In genomic region chr1:38499500-38499899, GRCm38 (mm10) we compare ENCODE assay signal across 25 mouse cellular contexts.
A peak's percentile ranks its signal among the peaks of the same experiment; 100 is the strongest.
DNase-seq lines count a peak whose midpoint lies in the region; ATAC-seq and TF ChIP-seq lines count a peak whose summit lies in the region.
"Had no signal": no experiment of that assay in that cellular context is flagged by ENCODE, and none has a peak within 500 bp of the region (broad histone marks: within the 10 kb centered on the region; RNA-seq: fewer than 3 reads in every experiment).

No protein-coding gene starts in this region.

- intact Hi-C loops in left cerebral cortex, postnatal 25 days (cut with DNase I), result no loop called here

- peak overlapping the region; percentile 35 for H3K4me2 ChIP-seq in liver, embryonic 15.5 days
- H3K4me2 ChIP-seq in intestine, postnatal 0 days (replicated peaks; ENCODE audit: low read depth), result no peak overlapping the region
- H3K4me2 ChIP-seq: forebrain, embryonic 13.5 days; intestine, embryonic 15.5 days; limb, embryonic 15.5 days; midbrain, embryonic 15.5 days; neural tube, embryonic 12.5 days; stomach, embryonic 15.5 days had no signal

- peaks cover 23% of the 10 kb centered on the region for H3K4me1 ChIP-seq in liver, embryonic 15.5 days (replicated peaks)
- H3K4me1 ChIP-seq in intestine, postnatal 0 days (replicated peaks; ENCODE audit: control insufficient read depth, insufficient read depth, low read length), result no peaks in the 10 kb centered on the region
- H3K4me1 ChIP-seq: intestine, embryonic 15.5 days; stomach, embryonic 15.5 days had no signal

- 0 out of 2 replicates have a peak, but pooled peaks have one; percentile 25 for ATAC-seq in granulocyte monocyte progenitor cell, adult 5-6 weeks (replicated peaks; ENCODE audit: poor library complexity, severe bottlenecking)
- no peak for ATAC-seq in liver, embryonic 15.5 days (ENCODE audit: insufficient read depth)
- no peak for ATAC-seq in intestine, postnatal 0 days
- ATAC-seq: activated CD4-positive, CD25-positive, alpha-beta regulatory T cell, adult 4 months; forebrain, embryonic 13.5 days; hindbrain, embryonic 16.5 days; intestine, embryonic 15.5 days; midbrain, embryonic 15.5 days had no signal

- no peak overlapping the region for H3K27ac ChIP-seq in liver, embryonic 15.5 days (replicated peaks)
- H3K27ac ChIP-seq in intestine, postnatal 0 days (ENCODE audit: low read depth, low read length), result no peak overlapping the region
- H3K27ac ChIP-seq: forebrain, embryonic 13.5 days; heart, embryonic 10.5 days; intestine, embryonic 15.5 days; limb, embryonic 15.5 days; midbrain, embryonic 15.5 days; neural tube, embryonic 12.5 days; stomach, embryonic 15.5 days had no signal

- H3K36me3 ChIP-seq in liver, embryonic 15.5 days (replicated peaks), result no peaks in the 10 kb centered on the region
- H3K36me3 ChIP-seq in intestine, postnatal 0 days (ENCODE audit: control insufficient read depth, insufficient read depth), result no peaks in the 10 kb centered on the region
- H3K36me3 ChIP-seq: heart, embryonic 10.5 days; intestine, embryonic 15.5 days; limb, embryonic 15.5 days; midbrain, embryonic 15.5 days; neural tube, embryonic 12.5 days; stomach, embryonic 15.5 days had no signal

- H3K4me3 ChIP-seq in liver, embryonic 15.5 days (replicated peaks), result no peak overlapping the region
- H3K4me3 ChIP-seq in intestine, postnatal 0 days (ENCODE audit: low read depth, low read length), result no peak overlapping the region
- H3K4me3 ChIP-seq: forebrain, embryonic 13.5 days; heart, embryonic 10.5 days; intestine, embryonic 15.5 days; limb, embryonic 15.5 days; midbrain, embryonic 15.5 days; neural tube, embryonic 12.5 days; stomach, embryonic 15.5 days had no signal

- DNase-seq in 416B (ENCODE audit: low read depth), result peak; percentile 90
- DNase-seq in c-Kit-negative CD71-positive TER-119-positive erythroid progenitor cells, embryonic 14.5 days (ENCODE audit: low read depth, low spot score), result peak; percentile 2
- DNase-seq in left cerebral cortex, postnatal 25 days (ENCODE audit: low spot score in 2 of 2), result no peak
- DNase-seq in right cerebral cortex, adult 2 months (ENCODE audit: low spot score in 2 of 2), result no peak
- no peak for DNase-seq in right cerebral cortex, postnatal 14 days
- DNase-seq: adrenal gland, adult 8-10 months; cerebellum, adult 11 months; cerebellum, adult 9-11 months; gastrocnemius, postnatal 36 days; kidney, postnatal 25 days; left cerebral cortex, postnatal 4 days; thymus, adult 18-20 months; thymus, postnatal 36 days had no signal

- peaks cover 17% of the 10 kb centered on the region; the same call in 1 of the 2 replicates for H3K27me3 ChIP-seq in liver, embryonic 15.5 days
- no peaks in the 10 kb centered on the region for H3K27me3 ChIP-seq in intestine, postnatal 0 days (replicated peaks; ENCODE audit: control insufficient read depth, insufficient read depth, low read length)
- H3K27me3 ChIP-seq: forebrain, embryonic 13.5 days; intestine, embryonic 15.5 days; limb, embryonic 15.5 days; midbrain, embryonic 15.5 days; neural tube, embryonic 12.5 days; stomach, embryonic 15.5 days had no signal

- no peak overlapping the region for H3K9ac ChIP-seq in liver, embryonic 15.5 days
- no peak overlapping the region for H3K9ac ChIP-seq in intestine, postnatal 0 days (ENCODE audit: low read depth, low read length)
- H3K9ac ChIP-seq: forebrain, embryonic 13.5 days; intestine, embryonic 15.5 days; limb, embryonic 15.5 days; midbrain, embryonic 15.5 days; neural tube, embryonic 12.5 days; stomach, embryonic 15.5 days had no signal

- TF ChIP-seq CTCF in intestine, postnatal 0 days (IDR thresholded peaks at IDR 0.05; ENCODE audit: low read depth), result no peak

- no peaks in the 10 kb centered on the region for H3K9me3 ChIP-seq in liver, embryonic 15.5 days (replicated peaks)
- H3K9me3 ChIP-seq in intestine, postnatal 0 days (ENCODE audit: control insufficient read depth), result no peaks in the 10 kb centered on the region
- H3K9me3 ChIP-seq: forebrain, embryonic 13.5 days; heart, embryonic 10.5 days; intestine, embryonic 15.5 days; limb, embryonic 15.5 days; midbrain, embryonic 15.5 days; neural tube, embryonic 12.5 days; stomach, embryonic 15.5 days had no signal

- 6% methylated on average over 6 of the region's 6 CpGs for whole genome bisulfite sequencing in liver, embryonic 15.5 days (ENCODE audit: insufficient replicate concordance)
- 60% methylated on average over 6 of the region's 6 CpGs for WGBS in intestine, postnatal 0 days

Comparison
In these comparisons a context has a peak if more than half of its experiments do, and no peak if none do; other contexts are left out.
1. DNase-seq: peak in 416B (single experiment) and c-Kit-negative CD71-positive TER-119-positive erythroid progenitor cells, embryonic 14.5 days (single experiment); none in left cerebral cortex, postnatal 25 days (0 of 2), right cerebral cortex, adult 2 months (0 of 2) and right cerebral cortex, postnatal 14 days (single experiment).